Mouse (Mus musculus): ENCODE results near the gene Unc93a2. TPM values are rescaled to one million over a fixed set of nuclear protein-coding genes. Genes with fewer than 3 reads are reported as not detected.
"Not testable (repeated sequence)": the region's sequence is repeated elsewhere in the genome, so short reads cannot be mapped to it uniquely, and the experiment has no call there.

Gene Unc93a2
- total RNA-seq, 2 experiments from 2014 or later, result not detected

DNA sequence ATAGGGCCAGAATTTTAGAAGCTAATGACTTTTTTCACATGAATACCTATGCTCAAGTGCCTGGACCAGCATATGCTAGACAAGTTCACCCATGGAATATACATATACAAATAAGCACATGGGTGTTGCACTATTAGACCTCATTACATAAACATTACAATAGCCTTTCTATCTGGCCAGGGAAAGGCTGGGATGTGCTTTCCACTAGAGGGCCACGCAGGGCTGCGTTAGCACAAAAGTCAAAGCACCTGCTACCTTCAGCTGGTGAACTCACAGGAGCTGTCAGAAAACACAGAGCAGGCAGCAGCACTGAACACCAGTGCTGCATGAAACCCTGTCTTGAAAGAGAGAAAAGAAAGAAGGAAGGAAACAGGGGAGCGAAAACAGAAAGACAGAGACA, 7.4 kb downstream of the Unc93a2 start:
- ATAC-seq (replicated peaks; ENCODE audit: low FRiP score, low TSS enrichment, poor library complexity, severe bottlenecking), result not testable (repeated sequence)

DNA sequence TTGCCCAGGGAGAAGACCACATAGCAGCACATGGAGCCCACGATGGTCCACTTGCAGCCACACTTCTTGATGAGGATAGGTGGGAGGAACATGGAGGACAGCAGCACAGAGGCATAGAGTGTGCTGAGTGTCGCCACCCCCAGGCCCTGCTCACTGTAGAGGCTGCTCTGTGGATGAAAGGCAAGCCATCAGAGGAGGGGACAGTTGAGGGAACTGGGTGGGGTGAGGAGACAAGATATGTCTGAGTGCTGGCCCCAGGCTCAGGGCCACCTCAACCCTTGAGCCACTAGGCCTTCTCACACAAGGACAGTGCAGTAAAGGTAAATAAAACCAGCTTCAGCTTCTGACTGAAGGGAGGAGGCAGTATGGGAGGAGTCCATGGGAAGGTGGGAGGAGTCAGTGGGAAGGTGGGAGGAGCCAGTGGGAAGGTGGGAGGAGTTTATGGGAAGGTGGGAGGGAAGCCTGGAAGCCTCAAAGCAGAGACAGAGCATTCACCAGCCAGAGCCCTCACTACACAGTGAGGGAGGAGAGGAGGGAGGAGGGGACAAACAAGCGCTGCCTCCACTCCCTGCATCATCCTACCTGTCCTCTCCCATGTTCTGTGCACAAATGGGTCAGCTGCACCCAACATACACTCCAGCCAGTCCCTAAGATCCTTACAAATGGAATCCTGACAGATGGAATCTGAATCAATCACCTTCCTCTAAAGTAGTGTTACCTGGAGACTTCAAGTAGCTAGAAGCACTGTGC, 8.1 kb downstream of the Unc93a2 start:
- ATAC-seq (replicated peaks; ENCODE audit: low FRiP score, low TSS enrichment, poor library complexity, severe bottlenecking), result peak; percentile 41

DNA sequence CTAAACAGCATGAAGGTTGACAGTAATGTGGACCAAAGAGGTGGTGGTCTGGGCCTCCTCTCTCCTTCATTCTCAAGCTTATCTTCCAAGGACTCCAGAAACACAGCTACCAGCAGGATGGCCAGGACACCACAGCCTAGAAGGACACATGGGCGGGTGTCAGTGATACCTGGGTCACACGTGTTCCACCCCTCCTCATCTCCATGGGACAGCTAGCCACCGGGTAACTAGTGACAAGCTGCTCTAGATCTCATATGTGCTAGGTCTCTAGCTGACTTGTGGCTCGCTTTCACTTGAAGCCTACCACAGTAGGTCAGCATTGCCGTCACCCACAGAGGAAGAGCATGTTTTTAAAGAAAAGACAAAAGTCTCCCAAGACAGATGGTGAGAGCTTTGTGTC, 13.4 kb downstream of the Unc93a2 start, which contains the start of gene Gm49630:
TSS of gene Gm49630 (minus strand) at position 101 of the 400 bp plus-strand sequence.
- not testable (repeated sequence) for ATAC-seq (replicated peaks; ENCODE audit: low FRiP score, low TSS enrichment, poor library complexity, severe bottlenecking)

- ATAC-seq (replicated peaks; ENCODE audit: low FRiP score, low TSS enrichment, poor library complexity, severe bottlenecking), result not testable (repeated sequence)
Observed at GRCm38 (mm10) chr17:7369401-7369800, 15.9 kb downstream of the Unc93a2 start.

DNA sequence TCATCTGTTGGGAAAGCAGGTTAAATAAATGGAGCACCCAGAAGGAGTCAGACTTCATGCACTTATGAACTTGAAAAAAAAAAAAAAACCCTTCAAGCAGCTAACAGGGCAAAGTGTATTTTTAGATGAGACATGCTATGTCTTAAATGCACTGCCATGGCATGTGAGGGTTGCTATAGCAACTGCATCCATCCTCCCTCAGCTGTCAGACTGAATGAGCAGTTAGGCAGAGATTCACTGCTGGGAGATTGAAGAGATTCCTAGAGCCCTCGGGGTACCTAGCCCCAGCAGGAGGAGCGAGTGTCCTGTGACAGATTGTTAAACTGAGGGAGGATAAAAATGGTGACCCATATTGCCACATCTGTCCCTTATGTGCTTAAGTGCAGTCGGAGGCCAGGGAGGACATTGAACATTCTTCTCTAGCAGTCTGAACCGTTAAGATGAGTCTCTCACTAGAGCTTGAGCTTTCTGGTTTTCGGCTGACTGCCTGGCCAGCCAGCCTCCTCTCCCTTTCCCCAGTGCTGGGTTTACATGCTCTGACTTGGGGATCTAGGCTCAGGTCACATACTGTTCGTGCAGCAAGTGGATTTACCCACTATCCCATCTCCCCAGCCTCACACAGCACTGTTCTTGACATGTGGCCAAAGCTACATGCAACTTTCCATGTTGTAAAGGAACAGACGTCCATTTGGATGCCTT, 18.4 kb downstream of the Unc93a2 start:
- not testable (repeated sequence) for ATAC-seq (replicated peaks; ENCODE audit: low FRiP score, low TSS enrichment, poor library complexity, severe bottlenecking)

- ATAC-seq (replicated peaks; ENCODE audit: low FRiP score, low TSS enrichment, poor library complexity, severe bottlenecking), result not testable (repeated sequence)
Observed at GRCm38 (mm10) chr17:7366265-7366664, 19.0 kb downstream of the Unc93a2 start.

DNA sequence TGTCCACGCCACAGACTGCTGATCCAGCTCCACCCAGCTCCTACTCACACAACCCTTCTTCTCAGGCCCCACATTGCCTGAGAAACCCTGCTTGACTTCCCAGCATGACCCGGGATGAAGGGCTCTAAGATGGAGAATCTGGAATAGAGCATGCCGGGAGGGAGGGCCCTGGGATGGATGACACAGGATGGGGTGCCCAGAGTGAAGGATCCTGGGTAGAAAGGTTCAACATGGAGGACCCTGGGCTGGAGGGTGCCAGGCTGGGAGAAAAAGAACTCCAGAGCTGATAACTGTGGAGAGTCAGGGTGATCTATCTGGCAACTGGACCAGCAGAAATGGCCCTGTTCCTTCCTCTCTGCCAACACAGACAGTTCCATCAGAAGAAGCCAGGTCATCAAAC, 19.6 kb downstream of the Unc93a2 start:
- not testable (repeated sequence) for ATAC-seq (replicated peaks; ENCODE audit: low FRiP score, low TSS enrichment, poor library complexity, severe bottlenecking)

GRCm38 (mm10) chr17:7360749-7361465, 24.4 kb downstream of the Unc93a2 start:
- ATAC-seq (replicated peaks; ENCODE audit: low FRiP score, low TSS enrichment, poor library complexity, severe bottlenecking), result not testable (repeated sequence)

- ATAC-seq (replicated peaks; ENCODE audit: low FRiP score, low TSS enrichment, poor library complexity, severe bottlenecking), result not testable (repeated sequence)
Observed at GRCm38 (mm10) chr17:7359806-7360205, 25.5 kb downstream of the Unc93a2 start.

GRCm38 (mm10) chr17:7352596-7352995, 32.7 kb downstream of the Unc93a2 start, which contains the start of gene Ttll2:
Gene Ttll2 (minus strand): TSS chr17:7352696.
- ATAC-seq (replicated peaks; ENCODE audit: low FRiP score, low TSS enrichment, poor library complexity, severe bottlenecking), result not testable (repeated sequence)

- not testable (repeated sequence) for ATAC-seq (replicated peaks; ENCODE audit: low FRiP score, low TSS enrichment, poor library complexity, severe bottlenecking)
Observed at GRCm38 (mm10) chr17:7348765-7349164, 36.5 kb downstream of the Unc93a2 start.

DNA sequence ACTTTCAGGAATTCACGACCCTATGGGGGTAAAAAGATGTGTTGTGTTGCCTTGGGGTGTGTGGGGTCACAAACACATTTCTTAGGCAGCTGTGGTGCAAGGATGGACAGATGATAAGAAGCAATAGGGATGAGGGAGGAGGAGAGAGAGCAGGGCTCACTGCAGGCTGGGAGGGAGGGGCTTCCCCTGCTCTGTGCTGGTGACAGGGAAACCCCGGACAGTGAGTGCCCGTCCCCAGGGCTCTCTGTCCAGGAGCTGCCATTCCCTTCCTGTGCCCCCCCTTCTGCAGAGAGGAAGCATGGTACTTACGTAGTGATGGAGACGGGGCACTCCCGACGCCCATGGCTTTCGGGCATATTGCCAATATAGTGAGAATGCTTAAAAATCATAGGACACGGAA, 47.9 kb downstream of the Unc93a2 start:
- not testable (repeated sequence) for ATAC-seq (replicated peaks; ENCODE audit: low FRiP score, low TSS enrichment, poor library complexity, severe bottlenecking)

DNA sequence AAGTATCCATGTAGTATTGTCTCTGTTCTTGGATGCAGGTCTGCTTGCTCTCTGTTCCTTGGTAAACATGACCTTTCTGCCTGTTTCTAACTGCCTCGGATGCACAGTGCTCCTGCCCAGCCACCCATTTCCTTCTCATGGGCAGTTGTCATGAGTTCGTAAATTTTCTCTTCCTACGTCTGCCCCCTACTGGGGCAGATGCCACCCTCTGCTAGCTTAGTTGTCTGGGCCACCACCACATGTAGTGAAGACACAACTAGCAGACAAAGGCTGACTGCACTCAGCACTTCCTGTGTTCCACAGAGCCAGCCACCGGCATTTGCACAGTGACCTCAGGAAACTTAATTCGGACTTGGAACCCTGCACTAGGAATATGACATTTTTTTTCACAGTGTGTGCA, 52.5 kb downstream of the Unc93a2 start:
- ATAC-seq (replicated peaks; ENCODE audit: low FRiP score, low TSS enrichment, poor library complexity, severe bottlenecking), result 0 out of 2 replicates have a peak, but pooled peaks have one; percentile 24

GRCm38 (mm10) chr17:7326415-7326814, 58.8 kb downstream of the Unc93a2 start:
- ATAC-seq (replicated peaks; ENCODE audit: low FRiP score, low TSS enrichment, poor library complexity, severe bottlenecking), result not testable (repeated sequence)

GRCm38 (mm10) chr17:7324346-7324745, 60.9 kb downstream of the Unc93a2 start, which contains the start of gene Tcp10a:
Gene Tcp10a (plus strand): TSS chr17:7324646.
- ATAC-seq (replicated peaks; ENCODE audit: low FRiP score, low TSS enrichment, poor library complexity, severe bottlenecking), result not testable (repeated sequence)

- ATAC-seq (replicated peaks; ENCODE audit: low FRiP score, low TSS enrichment, poor library complexity, severe bottlenecking), result not testable (repeated sequence)
Observed at GRCm38 (mm10) chr17:7319789-7320188, 65.5 kb downstream of the Unc93a2 start.

DNA sequence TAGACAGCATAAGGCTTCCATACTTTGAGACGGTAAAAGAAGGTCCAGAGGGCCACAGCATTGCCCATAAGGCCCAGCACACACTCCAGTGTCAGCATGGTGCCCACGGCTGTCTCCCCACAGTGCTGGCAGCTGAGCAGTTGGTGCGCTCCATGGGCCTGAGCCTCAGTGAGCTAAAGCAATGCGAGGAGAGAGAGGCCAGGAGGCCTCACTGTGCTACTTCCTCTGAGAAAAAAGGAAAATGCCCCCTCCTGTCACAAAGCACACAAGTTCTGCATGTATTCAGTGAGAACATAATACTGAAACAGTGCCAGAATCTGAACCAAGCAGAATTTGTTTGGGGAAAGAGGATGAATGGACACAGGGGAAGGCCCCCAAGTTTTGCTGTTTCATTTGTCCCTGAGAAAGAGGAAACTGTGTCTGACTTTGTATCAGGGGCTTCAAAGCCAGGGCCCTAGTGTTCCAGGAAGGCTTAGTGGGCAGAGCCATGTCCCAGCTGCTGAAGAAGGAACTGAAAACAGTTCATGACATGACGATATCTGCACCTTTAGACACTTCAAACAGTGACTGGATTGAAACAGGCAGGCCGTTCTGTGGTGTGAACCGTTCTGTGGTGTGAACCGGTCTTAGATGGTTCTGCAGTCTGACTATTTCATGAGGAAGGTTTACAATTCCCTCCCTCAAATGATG, 69.4 kb downstream of the Unc93a2 start:
- ATAC-seq (replicated peaks; ENCODE audit: low FRiP score, low TSS enrichment, poor library complexity, severe bottlenecking), result not testable (repeated sequence)

All from megakaryocyte-erythroid progenitor cell, adult 5-6 weeks (primary cell).